Mouse (Mus musculus): ENCODE data around the gene Olfr750. TPM values are rescaled to one million over a fixed set of nuclear protein-coding genes. Genes with fewer than 3 reads are reported as not detected.
A peak's percentile ranks its signal among the peaks of the same experiment; 100 is the strongest.

The Olfr750 gene
- total and polyA plus RNA-seq, 2 experiments from 2014 or later: 0.05 TPM; not detected in 1

GRCm38 (mm10) chr14:51092073-51092620 lies 17.9 kb upstream of the Olfr750 start:
- peak overlapping the region; percentile 63 for H3K4me3 ChIP-seq (ENCODE audit: low read length)
- H3K9ac ChIP-seq (replicated peaks; ENCODE audit: low read length): no peak overlapping the region; the same call in 1 of the 2 replicates
- H3K9me3 ChIP-seq (ENCODE audit: low read length): no peaks in the 10 kb centered on the region
- no peak overlapping the region for H3K27ac ChIP-seq
- peak overlapping the region; percentile 75 for H3K4me2 ChIP-seq (ENCODE audit: low read depth, low read length)
- DNase-seq (ENCODE audit: low spot score) (no peak), ATAC-seq (no peak)
- no peaks in the 10 kb centered on the region for H3K4me1 ChIP-seq (ENCODE audit: insufficient read depth, low read length)
- no peaks in the 10 kb centered on the region for H3K36me3 ChIP-seq (ENCODE audit: insufficient read depth, low read length)
- WGBS: 50% methylated on average over 8 of the region's 8 CpGs
- TF ChIP-seq CTCF (IDR thresholded peaks at IDR 0.05; ENCODE audit: low read depth): no peak
- H3K27me3 ChIP-seq (ENCODE audit: insufficient read depth, low read length): no peaks in the 10 kb centered on the region

- peak within 1 kb of the TSS; percentile 63 for H3K4me3 ChIP-seq (ENCODE audit: low read length)
- H3K27ac ChIP-seq: peak within 1 kb of the TSS; percentile 84
- DNase-seq (ENCODE audit: low spot score) (peak; percentile 63), ATAC-seq (peak; percentile 46)
- WGBS: 8% methylated on average over 33 of the region's 33 CpGs
- no peaks in the 10 kb centered on the region for H3K36me3 ChIP-seq (ENCODE audit: insufficient read depth, low read length)
- H3K27me3 ChIP-seq (ENCODE audit: insufficient read depth, low read length): no peaks in the 10 kb centered on the region
- no peaks in the 10 kb centered on the region for H3K9me3 ChIP-seq (ENCODE audit: low read length)
- no peaks in the 10 kb centered on the region for H3K4me1 ChIP-seq (ENCODE audit: insufficient read depth, low read length)
- no peak for TF ChIP-seq CTCF (IDR thresholded peaks at IDR 0.05; ENCODE audit: low read depth)
- H3K9ac ChIP-seq (replicated peaks; ENCODE audit: low read length): peak within 1 kb of the TSS; percentile 60
- peak within 1 kb of the TSS; percentile 75 for H3K4me2 ChIP-seq (ENCODE audit: low read depth, low read length)
These were observed 17.0 kb upstream of the Olfr750 start, which contains the start of the genes Rnase4 and Ang for GRCm38 (mm10) chr14:51090921-51091900. Gene Rnase4, plus strand, starts transcription at chr14:51091077. Gene Ang, plus strand, starts transcription at chr14:51091150.

- peak overlapping the region; percentile 75 for H3K4me2 ChIP-seq (ENCODE audit: low read depth, low read length)
- peak overlapping the region; percentile 60 for H3K9ac ChIP-seq (replicated peaks; ENCODE audit: low read length)
- H3K4me3 ChIP-seq (ENCODE audit: low read length): peak overlapping the region; percentile 63
- under 1% methylated on average over 27 of the region's 27 CpGs for WGBS
- H3K27ac ChIP-seq: peak overlapping the region; percentile 84
- no peaks in the 10 kb centered on the region for H3K9me3 ChIP-seq (ENCODE audit: low read length)
- H3K27me3 ChIP-seq (ENCODE audit: insufficient read depth, low read length): no peaks in the 10 kb centered on the region
- no peaks in the 10 kb centered on the region for H3K4me1 ChIP-seq (ENCODE audit: insufficient read depth, low read length)
- no peak for TF ChIP-seq CTCF (IDR thresholded peaks at IDR 0.05; ENCODE audit: low read depth)
- ATAC-seq: peak; percentile 61
- DNase-seq (ENCODE audit: low spot score): peak; percentile 90
- H3K36me3 ChIP-seq (ENCODE audit: insufficient read depth, low read length): no peaks in the 10 kb centered on the region
These were observed 16.0 kb upstream of the Olfr750 start for GRCm38 (mm10) chr14:51090077-51090781.

- Histone ChIP-seq H3K4me3 (ENCODE audit: low read length) (peak overlapping the region; percentile 63), H3K27ac (peak overlapping the region; percentile 84), H3K9me3 (ENCODE audit: low read length) (no peaks in the 10 kb centered on the region), H3K9ac (replicated peaks; ENCODE audit: low read length) (peak overlapping the region; percentile 35), H3K27me3 (ENCODE audit: insufficient read depth, low read length) (no peaks in the 10 kb centered on the region), H3K36me3 (ENCODE audit: insufficient read depth, low read length) (no peaks in the 10 kb centered on the region), H3K4me2 (ENCODE audit: low read depth, low read length) (peak overlapping the region; percentile 75), H3K4me1 (ENCODE audit: insufficient read depth, low read length) (no peaks in the 10 kb centered on the region)
- no peak for ATAC-seq
- WGBS: under 1% methylated on average over 15 of the region's 15 CpGs
- no peak for DNase-seq (ENCODE audit: low spot score)
- no peak for TF ChIP-seq CTCF (IDR thresholded peaks at IDR 0.05; ENCODE audit: low read depth)
These were observed 15.4 kb upstream of the Olfr750 start for GRCm38 (mm10) chr14:51089674-51090076.

- no peaks in the 10 kb centered on the region for H3K36me3 ChIP-seq (ENCODE audit: insufficient read depth, low read length)
- H3K4me2 ChIP-seq (ENCODE audit: low read depth, low read length): peak overlapping the region; percentile 75
- peak overlapping the region; percentile 84 for H3K27ac ChIP-seq
- no peak for TF ChIP-seq CTCF (IDR thresholded peaks at IDR 0.05; ENCODE audit: low read depth)
- peak overlapping the region; percentile 55 for H3K9ac ChIP-seq (replicated peaks; ENCODE audit: low read length)
- H3K4me1 ChIP-seq (ENCODE audit: insufficient read depth, low read length): no peaks in the 10 kb centered on the region
- peak overlapping the region; percentile 63 for H3K4me3 ChIP-seq (ENCODE audit: low read length)
- ATAC-seq: peak; percentile 93
- no peaks in the 10 kb centered on the region for H3K9me3 ChIP-seq (ENCODE audit: low read length)
- DNase-seq (ENCODE audit: low spot score): peak; percentile 97
- no peaks in the 10 kb centered on the region for H3K27me3 ChIP-seq (ENCODE audit: insufficient read depth, low read length)
- under 1% methylated on average over 34 of the region's 34 CpGs for whole genome bisulfite sequencing
These were observed 14.9 kb upstream of the Olfr750 start for GRCm38 (mm10) chr14:51088970-51089673.

All from hindbrain, postnatal 0 days (tissue).